Mouse (Mus musculus): ENCODE measurements around the gene Cluh. TPM values are rescaled to one million over a fixed set of nuclear protein-coding genes. Genes with fewer than 3 reads are reported as not detected.

The Cluh gene
- total RNA-seq, 1 experiment from 2014 or later = 46.4 TPM

GRCm38 (mm10) chr11:74639628-74640027 is 9.7 kb upstream of the Cluh start:
- no peak for ATAC-seq (replicated peaks; ENCODE audit: low read depth, poor library complexity, severe bottlenecking)

GRCm38 (mm10) chr11:74647966-74648365 is 1.3 kb upstream of the Cluh start:
- ATAC-seq (replicated peaks; ENCODE audit: low read depth, poor library complexity, severe bottlenecking) = peak; percentile 26

GRCm38 (mm10) chr11:74648676-74649075 is 619 bp upstream of the Cluh start:
- ATAC-seq (replicated peaks; ENCODE audit: low read depth, poor library complexity, severe bottlenecking) = peak; percentile 3; the same call in 1 of the 2 replicates

GRCm38 (mm10) chr11:74649647-74650551 is 604 bp downstream of the Cluh start:
- ATAC-seq (replicated peaks; ENCODE audit: low read depth, poor library complexity, severe bottlenecking) = peak; percentile 27

- no peak for ATAC-seq (replicated peaks; ENCODE audit: low read depth, poor library complexity, severe bottlenecking)
Measured at GRCm38 (mm10) chr11:74650576-74651100, 1.3 kb downstream of the Cluh start.

GRCm38 (mm10) chr11:74652791-74653191 is 3.5 kb downstream of the Cluh start:
- no peak for ATAC-seq (replicated peaks; ENCODE audit: low read depth, poor library complexity, severe bottlenecking)

- ATAC-seq (replicated peaks; ENCODE audit: low read depth, poor library complexity, severe bottlenecking) = no peak
Measured at GRCm38 (mm10) chr11:74653385-74653784, 4.1 kb downstream of the Cluh start.

GRCm38 (mm10) chr11:74655941-74656340 is 6.6 kb downstream of the Cluh start:
- ATAC-seq (replicated peaks; ENCODE audit: low read depth, poor library complexity, severe bottlenecking) = no peak

- no peak for ATAC-seq (replicated peaks; ENCODE audit: low read depth, poor library complexity, severe bottlenecking)
Measured at GRCm38 (mm10) chr11:74660336-74660735, 11.0 kb downstream of the Cluh start.

- no peak for ATAC-seq (replicated peaks; ENCODE audit: low read depth, poor library complexity, severe bottlenecking)
Measured at GRCm38 (mm10) chr11:74661641-74662040, 12.3 kb downstream of the Cluh start.

GRCm38 (mm10) chr11:74662221-74662620 is 12.9 kb downstream of the Cluh start:
- ATAC-seq (replicated peaks; ENCODE audit: low read depth, poor library complexity, severe bottlenecking) = no peak

GRCm38 (mm10) chr11:74664279-74664678 is 15.0 kb downstream of the Cluh start:
- ATAC-seq (replicated peaks; ENCODE audit: low read depth, poor library complexity, severe bottlenecking) = peak; percentile 48

- ATAC-seq (replicated peaks; ENCODE audit: low read depth, poor library complexity, severe bottlenecking) = no peak
Measured at GRCm38 (mm10) chr11:74664906-74665305, 15.6 kb downstream of the Cluh start.

- no peak for ATAC-seq (replicated peaks; ENCODE audit: low read depth, poor library complexity, severe bottlenecking)
Measured at GRCm38 (mm10) chr11:74665631-74666283, 16.5 kb downstream of the Cluh start.

GRCm38 (mm10) chr11:74666284-74666652 is 17.0 kb downstream of the Cluh start:
- no peak for ATAC-seq (replicated peaks; ENCODE audit: low read depth, poor library complexity, severe bottlenecking)

- ATAC-seq (replicated peaks; ENCODE audit: low read depth, poor library complexity, severe bottlenecking) = no peak
Measured at GRCm38 (mm10) chr11:74666776-74667581, 17.7 kb downstream of the Cluh start.

GRCm38 (mm10) chr11:74667582-74668010 is 18.3 kb downstream of the Cluh start:
- ATAC-seq (replicated peaks; ENCODE audit: low read depth, poor library complexity, severe bottlenecking) = no peak

GRCm38 (mm10) chr11:74668466-74668865 is 19.2 kb downstream of the Cluh start:
- ATAC-seq (replicated peaks; ENCODE audit: low read depth, poor library complexity, severe bottlenecking) = no peak

GRCm38 (mm10) chr11:74668971-74669370 is 19.7 kb downstream of the Cluh start:
- no peak for ATAC-seq (replicated peaks; ENCODE audit: low read depth, poor library complexity, severe bottlenecking)

- no peak for ATAC-seq (replicated peaks; ENCODE audit: low read depth, poor library complexity, severe bottlenecking)
Measured at GRCm38 (mm10) chr11:74670151-74670550, 20.9 kb downstream of the Cluh start.

All from common myeloid progenitor, adult 5-6 weeks (primary cell).